Mouse (Mus musculus) embryonic fibroblast, embryonic 13.5 days (primary cell): ENCODE measurements around the gene Lrrc25. TPM values are rescaled to one million over a fixed set of nuclear protein-coding genes. Genes with fewer than 3 reads are reported as not detected.
"Not testable (repeated sequence)": the region's sequence is repeated elsewhere in the genome, so short reads cannot be mapped to it uniquely, and the experiment has no call there.

ENCODE experiments used
- H3K27ac ChIP-seq: 2 replicates; pipeline ENCODE4 v1.5.1; 2012; ENCODE audit warnings: low read length, control low read depth, inconsistent platforms; ENCODE audit not compliant: insufficient read depth
- H3K4me1 ChIP-seq: 2 replicates; pipeline ENCODE4 v1.6.1; 2011; ENCODE audit warnings: low read length; ENCODE audit not compliant: control insufficient read depth, insufficient read depth
- H3K4me3 ChIP-seq: 2 replicates; pipeline ENCODE4 v1.5.1; 2011; ENCODE audit warnings: mild to moderate bottlenecking, control low read depth, low read length; ENCODE audit not compliant: insufficient read depth
- CTCF ChIP-seq: IDR thresholded peaks from 2 replicates; pipeline ENCODE4 v1.5.1; 2011; ENCODE audit warnings: mild to moderate bottlenecking, control low read depth, low read length, moderate library complexity, borderline replicate concordance; ENCODE audit not compliant: insufficient read depth
- POLR2A ChIP-seq: IDR thresholded peaks from 2 replicates; pipeline ENCODE4 v1.6.1; 2011; ENCODE audit warnings: low read depth, mild to moderate bottlenecking, control low read depth, low read length, moderate library complexity
- polyA plus RNA-seq: library from polyadenylated mRNA; stranded (reverse); fragments of >200 nt; gene quantifications from 2 replicates; pipeline ENCODE4 v1.2.4, GENCODE M21; 2011; ENCODE audit warnings: low read depth; ENCODE audit not compliant: missing spikeins, insufficient read length

Lrrc25 gene
- 0.46 TPM in 1 of 2 replicates, not detected in the other for polyA plus RNA-seq

GRCm38 (mm10) chr8:70615894-70616293, at the start of gene Lrrc25:
TSS of gene Lrrc25 (plus strand) at chr8:70616155.
- H3K27ac ChIP-seq: no peak within 1 kb of the TSS
- H3K4me1 ChIP-seq: no peaks in the 10 kb centered on the region
- H3K4me3 ChIP-seq: no peak within 1 kb of the TSS
- TF ChIP-seq POLR2A: no peak
- no peak for TF ChIP-seq CTCF

- Histone ChIP-seq H3K27ac (no peak overlapping the region), H3K4me1 (peaks cover 4% of the 10 kb centered on the region; the same call in 1 of the 2 replicates), H3K4me3 (no peak overlapping the region)
- no peak for TF ChIP-seq CTCF
- no peak for TF ChIP-seq POLR2A
Observed at GRCm38 (mm10) chr8:70570360-70570759, 45.6 kb upstream of the Lrrc25 start.

GRCm38 (mm10) chr8:70570990-70571389, 45.0 kb upstream of the Lrrc25 start:
- no peak overlapping the region for H3K4me3 ChIP-seq
- TF ChIP-seq CTCF (no peak; the same call in 1 of the 2 replicates), POLR2A (no peak)
- no peak overlapping the region for H3K27ac ChIP-seq
- peaks cover 4% of the 10 kb centered on the region; the same call in 1 of the 2 replicates for H3K4me1 ChIP-seq

GRCm38 (mm10) chr8:70574302-70574701, 41.7 kb upstream of the Lrrc25 start:
- H3K4me3 ChIP-seq: no peak overlapping the region
- peaks cover 4% of the 10 kb centered on the region; the same call in 1 of the 2 replicates for H3K4me1 ChIP-seq
- no peak for TF ChIP-seq POLR2A
- no peak for TF ChIP-seq CTCF
- H3K27ac ChIP-seq: no peak overlapping the region

- H3K27ac ChIP-seq: no peak overlapping the region
- no peak overlapping the region for H3K4me3 ChIP-seq
- TF ChIP-seq CTCF (no peak), POLR2A (no peak)
- peaks cover 4% of the 10 kb centered on the region; the same call in 1 of the 2 replicates for H3K4me1 ChIP-seq
Observed at GRCm38 (mm10) chr8:70574915-70575314, 41.0 kb upstream of the Lrrc25 start.

GRCm38 (mm10) chr8:70577207-70577606, 38.7 kb upstream of the Lrrc25 start:
- no peak overlapping the region for H3K4me3 ChIP-seq
- no peak overlapping the region for H3K27ac ChIP-seq
- H3K4me1 ChIP-seq: peaks cover 4% of the 10 kb centered on the region; the same call in 1 of the 2 replicates
- TF ChIP-seq POLR2A (no peak), CTCF (no peak)

GRCm38 (mm10) chr8:70583476-70584387, 32.2 kb upstream of the Lrrc25 start:
- Histone ChIP-seq H3K27ac (no peak overlapping the region), H3K4me1 (no peaks in the 10 kb centered on the region), H3K4me3 (no peak overlapping the region)
- TF ChIP-seq POLR2A (no peak), CTCF (no peak)

- H3K4me1 ChIP-seq: no peaks in the 10 kb centered on the region
- no peak overlapping the region for H3K4me3 ChIP-seq
- no peak overlapping the region for H3K27ac ChIP-seq
- TF ChIP-seq CTCF (no peak), POLR2A (no peak)
Observed at GRCm38 (mm10) chr8:70584606-70585257, 31.2 kb upstream of the Lrrc25 start.

GRCm38 (mm10) chr8:70585258-70585652, 30.7 kb upstream of the Lrrc25 start:
- TF ChIP-seq POLR2A: no peak
- TF ChIP-seq CTCF: peak; percentile 49
- no peak overlapping the region for H3K4me3 ChIP-seq
- H3K4me1 ChIP-seq: no peaks in the 10 kb centered on the region
- no peak overlapping the region for H3K27ac ChIP-seq

- not testable (repeated sequence) for H3K27ac ChIP-seq, H3K4me3 ChIP-seq, H3K4me1 ChIP-seq
Observed at GRCm38 (mm10) chr8:70587955-70588354, 28.0 kb upstream of the Lrrc25 start.
